Mouse (Mus musculus): ENCODE measurements around the gene Fam131a.
A peak's percentile ranks its signal among the peaks of the same experiment; 100 is the strongest.

The Fam131a gene

GRCm38 (mm10) chr16:20715976-20716840, 23.2 kb downstream of the Fam131a start:
- peak; percentile 80 for DNase-seq (ENCODE audit: low read depth, low spot score)

GRCm38 (mm10) chr16:20716841-20717180, 23.8 kb downstream of the Fam131a start:
- no peak for DNase-seq (ENCODE audit: low read depth, low spot score)

- peak; percentile 99 for DNase-seq (ENCODE audit: low read depth, low spot score)
These were observed 24.3 kb downstream of the Fam131a start, which contains the start of the genes Polr2h and Clcn2 for GRCm38 (mm10) chr16:20717181-20717977. TSS of gene Polr2h (plus strand) at chr16:20717665. TSS of gene Clcn2 (minus strand) at chr16:20717746.

- DNase-seq (ENCODE audit: low read depth, low spot score): peak; percentile 32
These were observed 25.1 kb downstream of the Fam131a start for GRCm38 (mm10) chr16:20717978-20718670.

GRCm38 (mm10) chr16:20721808-20722207, 28.8 kb downstream of the Fam131a start:
- no peak for DNase-seq (ENCODE audit: low read depth, low spot score)

- DNase-seq (ENCODE audit: low read depth, low spot score): no peak
These were observed 29.7 kb downstream of the Fam131a start for GRCm38 (mm10) chr16:20722736-20723135.

GRCm38 (mm10) chr16:20723247-20723646, 30.2 kb downstream of the Fam131a start:
- no peak for DNase-seq (ENCODE audit: low read depth, low spot score)

- no peak for DNase-seq (ENCODE audit: low read depth, low spot score)
These were observed 31.3 kb downstream of the Fam131a start for GRCm38 (mm10) chr16:20724338-20724748.

GRCm38 (mm10) chr16:20725321-20725720, 32.3 kb downstream of the Fam131a start:
- DNase-seq (ENCODE audit: low read depth, low spot score): no peak

- no peak for DNase-seq (ENCODE audit: low read depth, low spot score)
These were observed 32.7 kb downstream of the Fam131a start for GRCm38 (mm10) chr16:20725750-20726149.

GRCm38 (mm10) chr16:20726384-20726783, 33.3 kb downstream of the Fam131a start:
- no peak for DNase-seq (ENCODE audit: low read depth, low spot score)

GRCm38 (mm10) chr16:20730293-20730711, 37.3 kb downstream of the Fam131a start:
- DNase-seq (ENCODE audit: low read depth, low spot score): no peak

GRCm38 (mm10) chr16:20731688-20732087, 38.6 kb downstream of the Fam131a start:
- DNase-seq (ENCODE audit: low read depth, low spot score): no peak

- no peak for DNase-seq (ENCODE audit: low read depth, low spot score)
These were observed 39.3 kb downstream of the Fam131a start for GRCm38 (mm10) chr16:20732251-20732924.

- DNase-seq (ENCODE audit: low read depth, low spot score): no peak
These were observed 40.1 kb downstream of the Fam131a start, which contains the start of gene Chrd for GRCm38 (mm10) chr16:20732925-20733730. TSS of gene Chrd (plus strand) at chr16:20733127.

- DNase-seq (ENCODE audit: low read depth, low spot score): no peak
These were observed 41.0 kb downstream of the Fam131a start, which contains the start of gene Thpo for GRCm38 (mm10) chr16:20733731-20734730. TSS of gene Thpo (minus strand) at chr16:20734511.

GRCm38 (mm10) chr16:20735651-20736050, 42.6 kb downstream of the Fam131a start:
- no peak for DNase-seq (ENCODE audit: low read depth, low spot score)

- DNase-seq (ENCODE audit: low read depth, low spot score): no peak
These were observed 43.1 kb downstream of the Fam131a start for GRCm38 (mm10) chr16:20736168-20736567.

- no peak for DNase-seq (ENCODE audit: low read depth, low spot score)
These were observed 43.8 kb downstream of the Fam131a start for GRCm38 (mm10) chr16:20736823-20737222.

Data from CD4-positive helper T cell, adult 2 months (primary cell).